Mouse (Mus musculus): ENCODE results near the gene Tmem14a. TPM values are rescaled to one million over a fixed set of nuclear protein-coding genes. Genes with fewer than 3 reads are reported as not detected.
"Not testable (repeated sequence)": the region's sequence is repeated elsewhere in the genome, so short reads cannot be mapped to it uniquely, and the experiment has no call there.

Tmem14a gene
- polyA plus RNA-seq, 1 experiment from 2014 or later, result 13.5 TPM

GRCm38 (mm10) chr1:21274437-21275040 lies 56.2 kb downstream of the Tmem14a start:
- Histone ChIP-seq H3K27me3 (ENCODE audit: control insufficient read depth, insufficient read depth, low read length) (no peaks in the 10 kb centered on the region), H3K4me3 (ENCODE audit: low read depth, low read length) (no peak overlapping the region), H3K4me2 (replicated peaks; ENCODE audit: low read depth, low read length) (no peak overlapping the region), H3K4me1 (replicated peaks; ENCODE audit: control insufficient read depth, insufficient read depth, low read length) (no peaks in the 10 kb centered on the region), H3K36me3 (ENCODE audit: control insufficient read depth, insufficient read depth, low read length) (no peaks in the 10 kb centered on the region), H3K9me3 (ENCODE audit: control insufficient read depth, low read length) (no peaks in the 10 kb centered on the region), H3K27ac (ENCODE audit: low read depth, low read length) (no peak overlapping the region), H3K9ac (ENCODE audit: low read depth, low read length) (no peak overlapping the region)
- ATAC-seq (ENCODE audit: low FRiP score) (no peak), DNase-seq (ENCODE audit: low spot score) (no peak)
- WGBS, result 70% methylated on average over 2 of the region's 2 CpGs

GRCm38 (mm10) chr1:21275366-21275765 lies 57.0 kb downstream of the Tmem14a start:
- not testable (repeated sequence) for H3K27ac ChIP-seq (ENCODE audit: low read depth, low read length); H3K4me2 ChIP-seq (replicated peaks; ENCODE audit: low read depth, low read length); H3K4me3 ChIP-seq (ENCODE audit: low read depth, low read length); H3K27me3 ChIP-seq (ENCODE audit: control insufficient read depth, insufficient read depth, low read length); H3K36me3 ChIP-seq (ENCODE audit: control insufficient read depth, insufficient read depth, low read length); ATAC-seq (ENCODE audit: low FRiP score); DNase-seq (ENCODE audit: low spot score); H3K4me1 ChIP-seq (replicated peaks; ENCODE audit: control insufficient read depth, insufficient read depth, low read length); H3K9me3 ChIP-seq (ENCODE audit: control insufficient read depth, low read length); H3K9ac ChIP-seq (ENCODE audit: low read depth, low read length)
- WGBS, result 85% methylated on average over 5 of the region's 5 CpGs

GRCm38 (mm10) chr1:21276158-21276557 lies 57.8 kb downstream of the Tmem14a start:
- not testable (repeated sequence) for H3K9me3 ChIP-seq (ENCODE audit: control insufficient read depth, low read length); DNase-seq (ENCODE audit: low spot score); H3K4me1 ChIP-seq (replicated peaks; ENCODE audit: control insufficient read depth, insufficient read depth, low read length); H3K9ac ChIP-seq (ENCODE audit: low read depth, low read length); H3K36me3 ChIP-seq (ENCODE audit: control insufficient read depth, insufficient read depth, low read length); H3K4me2 ChIP-seq (replicated peaks; ENCODE audit: low read depth, low read length); ATAC-seq (ENCODE audit: low FRiP score); H3K4me3 ChIP-seq (ENCODE audit: low read depth, low read length); H3K27me3 ChIP-seq (ENCODE audit: control insufficient read depth, insufficient read depth, low read length); H3K27ac ChIP-seq (ENCODE audit: low read depth, low read length)
- 79% methylated on average over 1 of the region's 2 CpGs for whole genome bisulfite sequencing

Other genes with a start within 250 kb of the Tmem14a start
- gene Tram2, start 139.3 kb upstream of the Tmem14a start, polyA plus RNA-seq (2014; fragmentation: Nextera tagmentation; extraction: Ambion mirVana), result 6.2 and 6.6 TPM in 2 replicates
- 0.14 and 0.31 TPM in 2 replicates for gene Gsta3, start 22.0 kb downstream of the Tmem14a start, polyA plus RNA-seq (2014; fragmentation: Nextera tagmentation; extraction: Ambion mirVana)
- not detected in 2 replicates for gene Khdc1a, start 131.1 kb downstream of the Tmem14a start, polyA plus RNA-seq (2014; fragmentation: Nextera tagmentation; extraction: Ambion mirVana)
- gene Khdc1c, start 149.8 kb downstream of the Tmem14a start, polyA plus RNA-seq (2014; fragmentation: Nextera tagmentation; extraction: Ambion mirVana), result not detected in 2 replicates
- 0.09 TPM in 1 of 2 replicates, not detected in the other for gene Khdc1b, start 165.0 kb downstream of the Tmem14a start, polyA plus RNA-seq (2014; fragmentation: Nextera tagmentation; extraction: Ambion mirVana)

Measured in hindbrain, embryonic 11.5 days (tissue).